Mouse (Mus musculus) adrenal gland, adult 18-20 months (tissue): ENCODE data around the gene Nsg2. TPM values are rescaled to one million over a fixed set of nuclear protein-coding genes. Genes with fewer than 3 reads are reported as not detected.
"Not testable (repeated sequence)": the region's sequence is repeated elsewhere in the genome, so short reads cannot be mapped to it uniquely, and the experiment has no call there.

Source experiments
- DNase-seq, 2 experiments: peaks; one replicate each; pipeline ENCODE4 v3.0.0; 2021 to 2022; ENCODE audit warnings: low spot score in 2 of 2
- long read RNA-seq, 2 experiments: library from polyadenylated mRNA; stranded (forward); transcript quantifications; one replicate each; pipeline ENCODE4 v2.0.0; 2021
- total RNA-seq, 2 experiments: library from RNA; stranded (reverse); gene quantifications; 1 replicate in 1 of 2; 2 replicates in 1 of 2; pipeline ENCODE4 v1.2.3; 2021

Nsg2 gene
- 10 to 100 TPM; 32.0 to 51.2 TPM for total RNA-seq
- long read RNA-seq, experiment 1, transcript Nsg2-201 (5 exons, 2,239 nt), result major isoform, 8 of 12 reads
- long read RNA-seq, experiment 1, partial matches to known transcripts, result 4 of 12 reads
- long read RNA-seq, experiment 1, other reads (novel, unspliced or antisense), result 0 of 12 reads
- long read RNA-seq, experiment 2, transcript Nsg2-201 (5 exons, 2,239 nt), result major isoform, 11 of 30 reads
- long read RNA-seq, experiment 2, partial matches to known transcripts, result 19 of 30 reads
- long read RNA-seq, experiment 2, other reads (novel, unspliced or antisense), result 0 of 30 reads

GRCm38 (mm10) chr11:32000281-32000680 lies at the start of gene Nsg2:
TSS of gene Nsg2 (plus strand) at chr11:32000463.
- peak; percentile 46 to 56 for DNase-seq

- no peak for DNase-seq
These were observed 40.2 kb upstream of the Nsg2 start for GRCm38 (mm10) chr11:31960071-31960470.

GRCm38 (mm10) chr11:31963993-31964392 lies 36.3 kb upstream of the Nsg2 start:
- no peak for DNase-seq

- no peak for DNase-seq
These were observed 34.8 kb upstream of the Nsg2 start, which contains the start of gene 4930524B15Rik for GRCm38 (mm10) chr11:31965256-31966134. TSS of gene 4930524B15Rik (plus strand) at chr11:31965592.

- DNase-seq, result no peak
These were observed 26.1 kb upstream of the Nsg2 start for GRCm38 (mm10) chr11:31974132-31974531.

GRCm38 (mm10) chr11:31974826-31975225 lies 25.4 kb upstream of the Nsg2 start:
- no peak for DNase-seq

GRCm38 (mm10) chr11:31975678-31976077 lies 24.6 kb upstream of the Nsg2 start:
- DNase-seq, result no peak

- DNase-seq, result no peak
These were observed 24.1 kb upstream of the Nsg2 start for GRCm38 (mm10) chr11:31976137-31976536.

GRCm38 (mm10) chr11:31980089-31980488 lies 20.2 kb upstream of the Nsg2 start:
- not testable (repeated sequence) for DNase-seq

- DNase-seq, result no peak
These were observed 18.4 kb upstream of the Nsg2 start for GRCm38 (mm10) chr11:31981830-31982229.

GRCm38 (mm10) chr11:31982247-31982943 lies 17.9 kb upstream of the Nsg2 start:
- DNase-seq, result not testable (repeated sequence)

GRCm38 (mm10) chr11:31983249-31983648 lies 17.0 kb upstream of the Nsg2 start:
- DNase-seq, result no peak

- DNase-seq, result no peak
These were observed 15.5 kb upstream of the Nsg2 start for GRCm38 (mm10) chr11:31984786-31985185.

- DNase-seq, result no peak
These were observed 7.7 kb upstream of the Nsg2 start for GRCm38 (mm10) chr11:31992535-31992934.

GRCm38 (mm10) chr11:31999716-32000115 lies 547 bp upstream of the Nsg2 start:
- no peak for DNase-seq

GRCm38 (mm10) chr11:32001181-32001910 lies 1.1 kb downstream of the Nsg2 start:
- DNase-seq, result no peak

- DNase-seq, result no peak
These were observed 2.4 kb downstream of the Nsg2 start for GRCm38 (mm10) chr11:32002670-32003072.

- DNase-seq, result not testable (repeated sequence)
These were observed 7.8 kb downstream of the Nsg2 start for GRCm38 (mm10) chr11:32008049-32008448.

- DNase-seq, result no peak
These were observed 8.6 kb downstream of the Nsg2 start for GRCm38 (mm10) chr11:32008852-32009251.

GRCm38 (mm10) chr11:32009961-32010662 lies 9.8 kb downstream of the Nsg2 start:
- no peak for DNase-seq
